Mouse (Mus musculus): ENCODE measurements at regions not wholly inside any gene's neighbourhood (a gene's known extent, or its start where the extent isn't known, plus 50 kb on each side); places are given as distances from the start of the nearest gene placed in this dataset.

GRCm38 (mm10) chr2:159491090-159491489 is 696.5 kb downstream of the Dhx35 start:
- TF ChIP-seq POLR2A (IDR thresholded peaks at IDR 0.05; ENCODE audit: low read depth, low read length) = no peak
- no peak for TF ChIP-seq CTCF (IDR thresholded peaks at IDR 0.05; ENCODE audit: extremely low read depth, insufficient read depth, insufficient read length, insufficient replicate concordance)
